Mouse (Mus musculus): ENCODE results near the gene Armc12. TPM values are rescaled to one million over a fixed set of nuclear protein-coding genes. Genes with fewer than 3 reads are reported as not detected.

The Armc12 gene
- polyA plus RNA-seq (2015; fragmentation: Nextera tagmentation; extraction: Ambion mirVana): not detected in 2 replicates

DNA sequence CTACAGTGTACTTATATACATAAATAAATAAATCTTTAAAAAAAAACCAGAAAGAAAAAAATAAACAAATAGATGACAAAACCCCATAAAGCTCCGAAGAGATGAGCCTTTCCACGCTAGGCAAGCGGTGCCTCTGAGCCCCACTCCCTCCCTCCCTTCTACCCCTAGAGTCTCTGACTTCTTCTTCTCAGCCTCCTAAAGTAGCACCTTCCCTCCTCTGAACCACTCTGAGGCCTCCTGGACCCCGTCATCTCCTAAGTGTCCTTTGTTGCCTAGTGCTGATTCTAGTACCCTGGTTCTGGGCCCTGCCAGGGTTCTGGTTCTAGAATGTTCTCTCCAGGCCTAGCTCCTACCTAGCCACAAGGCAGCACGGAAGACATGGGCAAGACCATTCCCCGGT is at the start of gene Armc12:
Gene Armc12, plus strand, starts transcription at position 301 of the 400 bp plus-strand sequence.

DNA sequence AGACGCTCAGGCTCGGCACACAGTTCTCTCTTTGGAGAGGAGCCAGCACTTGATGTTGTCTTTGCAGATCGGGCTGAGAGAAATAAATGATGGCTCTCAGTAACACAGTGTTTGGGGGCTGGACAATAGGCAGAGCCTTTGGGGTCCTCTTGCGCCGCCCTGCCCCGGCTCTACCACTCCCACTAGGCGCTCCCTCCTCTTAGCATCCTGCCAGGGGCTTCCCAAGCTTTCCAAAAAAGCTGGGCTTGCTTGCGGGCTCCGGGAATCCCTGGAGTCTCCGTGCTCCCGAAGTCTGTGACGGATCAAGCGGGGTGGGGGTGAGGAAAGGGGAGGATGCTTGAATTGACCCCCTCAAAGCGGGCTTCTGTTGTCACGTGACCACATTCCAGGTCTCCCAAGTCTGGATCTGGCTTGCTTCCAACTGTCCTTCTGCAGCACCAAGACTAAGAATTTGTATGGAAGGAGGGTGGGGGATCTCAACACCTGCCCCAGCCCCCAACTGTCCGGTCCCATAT is 13.1 kb upstream of the Armc12 start, which contains the start of gene Fkbp5:
Gene Fkbp5, minus strand, starts transcription at position 87 of the 515 bp plus-strand sequence.

DNA sequence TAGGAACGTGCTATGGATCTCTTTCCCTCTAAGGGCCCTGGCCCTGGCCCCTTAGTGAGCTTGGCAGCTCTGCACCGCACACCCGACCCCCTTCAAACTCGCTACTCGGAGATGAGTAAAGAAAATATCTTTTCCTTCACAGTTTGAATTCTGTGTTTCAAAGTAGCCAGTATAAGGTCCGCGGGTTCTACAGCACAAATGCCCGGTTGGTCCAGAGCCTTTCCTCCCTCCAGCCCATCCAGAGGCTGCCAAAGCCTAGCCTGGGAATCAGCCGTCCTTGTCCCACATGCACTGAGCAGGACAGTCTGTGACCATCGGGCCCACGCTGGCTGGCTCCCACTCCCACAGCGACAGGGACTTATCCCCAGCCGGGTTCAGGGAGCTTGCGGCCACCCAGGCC is 18.5 kb downstream of the Armc12 start, which contains the start of gene Clpsl2:
Gene Clpsl2, plus strand, starts transcription at position 301 of the 400 bp plus-strand sequence.

DNA sequence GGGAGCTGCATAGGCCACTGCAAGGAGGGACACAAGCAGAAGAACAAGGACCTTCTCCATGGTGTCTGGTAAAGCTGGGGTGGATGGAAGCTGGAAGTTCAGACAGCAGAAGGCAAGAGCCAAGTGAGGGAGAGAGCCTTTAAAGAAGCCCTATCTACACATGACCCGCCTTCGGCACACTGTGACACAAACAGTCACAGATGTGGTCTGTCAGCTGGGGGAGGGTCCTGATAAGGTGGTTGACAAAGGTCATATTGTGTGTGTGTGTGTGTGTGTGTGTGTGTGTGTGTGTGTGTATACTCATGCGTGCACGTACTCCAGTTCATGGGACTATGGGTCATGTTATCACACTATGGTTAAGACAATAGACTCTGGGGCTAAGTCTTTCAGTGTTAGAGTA is 30.0 kb downstream of the Armc12 start, which contains the start of gene Clps:
Gene Clps, minus strand, starts transcription at position 169 of the 400 bp plus-strand sequence.

DNA sequence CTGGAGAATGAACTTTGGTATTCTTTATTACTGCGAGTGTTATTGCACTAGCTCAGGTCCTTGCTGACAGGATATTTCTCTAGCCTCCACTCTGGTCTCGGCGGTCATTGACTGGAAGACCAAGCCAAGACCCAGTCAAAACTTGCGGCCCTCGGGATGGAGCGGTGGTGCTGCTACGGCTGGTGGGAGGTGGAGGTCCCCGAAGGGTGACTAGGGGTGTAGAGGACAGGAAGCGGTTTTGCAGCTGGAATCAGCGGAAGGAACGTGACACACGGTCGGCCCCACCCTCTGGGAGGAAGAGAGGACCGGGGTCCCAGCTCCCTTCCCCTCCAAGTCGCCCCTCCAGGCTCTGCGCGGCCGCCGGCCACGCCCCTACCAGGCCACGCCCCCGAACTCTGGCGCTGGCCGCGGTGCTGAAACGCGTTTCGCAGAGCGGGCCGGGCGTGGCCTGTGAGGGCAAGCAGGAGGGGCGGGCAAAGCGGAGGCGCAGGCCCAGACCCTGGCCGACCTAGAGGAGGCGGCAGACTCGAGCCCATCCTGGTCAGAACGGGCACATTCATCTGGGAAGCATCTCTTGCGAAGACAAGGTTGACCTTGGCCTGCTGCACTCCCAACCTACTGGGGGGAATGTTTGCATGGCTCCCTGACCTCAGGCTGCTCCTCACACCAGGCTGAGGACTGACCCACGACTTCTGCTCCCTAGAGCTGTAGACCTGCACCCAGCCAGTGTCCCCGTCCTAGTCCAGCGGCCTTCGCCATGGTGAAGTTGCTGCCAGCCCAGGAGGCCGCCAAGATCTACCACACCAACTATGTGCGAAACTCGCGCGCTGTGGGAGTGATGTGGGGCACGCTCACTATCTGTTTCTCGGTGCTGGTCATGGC is 44.9 kb downstream of the Armc12 start, which contains the start of gene Lhfpl5:
Gene Lhfpl5, plus strand, starts transcription at position 398 of the 882 bp plus-strand sequence.

Small RNAs within 50 kb of the gene (microRNA-seq; reads per million reads assigned to microRNA genes)
- gene Gm25195 (ENCODE audit: borderline replicate concordance, insufficient number of aligned reads) (not detected), gene Mir6969 (ENCODE audit: borderline replicate concordance, insufficient number of aligned reads) (not detected)

Other genes starting within 250 kb of the Armc12 start
- 21.6 and 30.3 TPM in 2 replicates for gene Fance, start 217.3 kb upstream of the Armc12 start, polyA plus RNA-seq (2015; fragmentation: Nextera tagmentation; extraction: Ambion mirVana)
- 508 and 655 TPM in 2 replicates for gene Rpl10a, start 202.3 kb upstream of the Armc12 start, polyA plus RNA-seq (2015; fragmentation: Nextera tagmentation; extraction: Ambion mirVana)
- 4.6 and 6.3 TPM in 2 replicates for gene Tead3, start 180.0 kb upstream of the Armc12 start, polyA plus RNA-seq (2015; fragmentation: Nextera tagmentation; extraction: Ambion mirVana)
- 3.3 and 4.6 TPM in 2 replicates for gene Tulp1, start 165.6 kb upstream of the Armc12 start, polyA plus RNA-seq (2015; fragmentation: Nextera tagmentation; extraction: Ambion mirVana)
- gene Fkbp5, start 13.3 kb upstream of the Armc12 start, polyA plus RNA-seq (2015; fragmentation: Nextera tagmentation; extraction: Ambion mirVana): 24.5 and 33.5 TPM in 2 replicates
- not detected in 2 replicates for gene Clpsl2, start 18.6 kb downstream of the Armc12 start, polyA plus RNA-seq (2015; fragmentation: Nextera tagmentation; extraction: Ambion mirVana)
- 2.8 TPM in 1 of 2 replicates, not detected in the other for gene Clps, start 30.0 kb downstream of the Armc12 start, polyA plus RNA-seq (2015; fragmentation: Nextera tagmentation; extraction: Ambion mirVana)
- gene Lhfpl5, start 44.8 kb downstream of the Armc12 start, polyA plus RNA-seq (2015; fragmentation: Nextera tagmentation; extraction: Ambion mirVana): 5.3 and 8.9 TPM in 2 replicates
- gene Srpk1, start 91.9 kb downstream of the Armc12 start, polyA plus RNA-seq (2015; fragmentation: Nextera tagmentation; extraction: Ambion mirVana): 29.1 and 41.5 TPM in 2 replicates
- gene Slc26a8, start 159.4 kb downstream of the Armc12 start, polyA plus RNA-seq (2015; fragmentation: Nextera tagmentation; extraction: Ambion mirVana): 0.47 and 0.95 TPM in 2 replicates
- gene Mapk14, start 160.5 kb downstream of the Armc12 start, polyA plus RNA-seq (2015; fragmentation: Nextera tagmentation; extraction: Ambion mirVana): 24.6 and 35.4 TPM in 2 replicates
- 1.1 and 1.6 TPM in 2 replicates for gene AC170998.1, start 195.3 kb downstream of the Armc12 start, polyA plus RNA-seq (2015; fragmentation: Nextera tagmentation; extraction: Ambion mirVana)
- gene Mapk13, start 238.5 kb downstream of the Armc12 start, polyA plus RNA-seq (2015; fragmentation: Nextera tagmentation; extraction: Ambion mirVana): 82.7 and 217 TPM in 2 replicates